Mouse (Mus musculus) Patski (cell line): Measurements from ENCODE around the gene Lama4. TPM values are rescaled to one million over a fixed set of nuclear protein-coding genes. Genes with fewer than 3 reads are reported as not detected.
A peak's percentile ranks its signal among the peaks of the same experiment; 100 is the strongest.

ENCODE experiments used
- ATAC-seq: fragments of 100-300 bp; one replicate; pipeline ENCODE4 v1.8.0; 2021
- CTCF ChIA-PET: fragments of 350-600 bp; sonication (Branson Sonifier 250); formaldehyde crosslinking; loops from one replicate; lab custom pipeline; 2022; ENCODE audit warnings: inconsistent platforms; lab: Charles Lee
- POLR2A ChIA-PET: fragments of 350-600 bp; sonication (Branson Sonifier 250); formaldehyde crosslinking; loops from one replicate; lab custom pipeline; 2022; ENCODE audit warnings: antibody characterized with exemption, inconsistent platforms; lab: Charles Lee
- DNase-seq: peaks from one replicate; pipeline ENCODE4 v3.0.0-alpha.2; 2011; ENCODE audit warnings: low read depth, low spot score
- H3K27me3 ChIP-seq: fragments of 371-371 bp; one replicate; pipeline ENCODE4 v1.5.1; 2021
- CTCF ChIP-seq: fragments of 100-300 bp; IDR thresholded peaks from one replicate; pipeline ENCODE4 v1.5.1; 2021
- in situ Hi-C: fragments of 300-500 bp; cut with MboI; formaldehyde crosslinking; loops from 3 replicates; pipeline ENCODE4 v1.11.1; 2018; ENCODE audit warnings: low pct_unique_long_range_greater_than_20kb, mixed read lengths
- polyA plus RNA-seq: library from polyadenylated mRNA; unstranded; gene quantifications from one replicate; pipeline ENCODE4 v1.2.3, GENCODE M21; 2021

Lama4 gene
- polyA plus RNA-seq, 1 experiment from 2014 or later: 0.03 TPM

DNA sequence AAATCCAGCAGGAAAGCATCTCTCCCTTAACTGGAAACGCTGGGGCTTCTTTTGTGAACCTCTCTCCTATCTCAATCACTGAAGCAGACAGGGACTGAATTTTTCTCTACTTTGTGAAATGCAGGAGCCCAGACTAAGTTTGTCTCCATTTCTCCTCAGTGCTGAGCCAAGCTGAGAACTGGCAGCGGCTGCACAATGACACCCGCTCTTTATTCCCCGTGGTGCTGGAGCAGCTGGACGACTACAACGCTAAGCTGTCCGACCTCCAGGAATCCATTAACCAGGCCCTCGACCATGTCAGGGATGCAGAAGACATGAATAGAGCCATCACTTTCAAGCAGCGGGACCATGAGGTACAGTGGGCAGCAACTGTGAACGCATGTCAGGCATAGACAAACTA, 82.5 kb downstream of the Lama4 start:
- H3K27me3 ChIP-seq: no peaks in the 10 kb centered on the region
- CTCF ChIA-PET: interaction anchor here (2.4 kb wide), 1 partner anchor 19 kb away, joined by 6 read pairs; no protein-coding TSS in a partner anchor
- no peak for TF ChIP-seq CTCF
- in situ Hi-C loops: no loop called here
- POLR2A ChIA-PET: no interaction called here
- ATAC-seq: no peak
- DNase-seq: no peak

DNA sequence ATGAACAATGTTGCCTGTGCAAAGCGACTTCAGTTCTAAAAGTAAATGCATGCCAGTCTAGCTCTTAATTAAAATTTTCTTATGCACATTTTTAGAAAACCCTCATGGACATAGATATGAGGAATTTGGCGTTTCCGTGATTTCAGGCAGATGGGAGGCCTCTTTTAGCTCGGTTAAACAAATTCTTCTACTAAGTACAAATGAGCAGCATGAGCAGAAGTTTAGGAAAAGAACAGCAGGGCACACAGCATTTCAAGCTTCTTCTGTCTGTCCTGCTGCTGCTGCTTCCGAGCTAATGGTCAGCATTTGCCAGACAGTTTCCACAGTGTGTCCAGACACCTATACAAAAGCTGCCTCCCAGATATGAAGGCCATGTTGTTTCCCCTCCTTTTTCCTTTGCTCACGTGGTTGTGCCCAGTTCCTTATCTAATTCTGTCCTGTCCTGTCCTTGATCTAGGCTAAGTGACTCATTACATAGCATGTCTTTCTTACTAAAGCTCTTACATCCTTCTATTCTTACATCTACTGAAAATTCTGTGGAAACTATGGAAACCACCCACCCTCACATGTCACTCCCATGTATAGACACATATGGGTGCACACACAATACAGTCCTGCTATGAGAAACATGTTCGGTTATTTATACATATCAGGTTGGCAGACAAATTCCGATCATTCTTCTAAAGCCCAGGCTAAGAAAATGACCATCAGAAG, 84.4 kb downstream of the Lama4 start:
- TF ChIP-seq CTCF: no peak
- in situ Hi-C loops: loop anchor here (25.0 kb wide), 1 partner anchor 487 kb away; no protein-coding TSS in a partner anchor
- ChIA-PET CTCF (interaction anchor here (1.4 to 1.5 kb wide), 2 partner anchors 9 to 17 kb away, joined by 4 to 5 read pairs; no protein-coding TSS in a partner anchor), POLR2A (no interaction called here)
- no peak for ATAC-seq
- no peaks in the 10 kb centered on the region for H3K27me3 ChIP-seq
- no peak for DNase-seq

GRCm38 (mm10) chr10:39056050-39056449, 90.7 kb downstream of the Lama4 start:
- ChIA-PET CTCF (interaction anchor here (0.7 to 1.3 kb wide), 3 partner anchors 9 to 11 kb away, joined by 3 read pairs; no protein-coding TSS in a partner anchor), POLR2A (no interaction called here)
- in situ Hi-C loops: loop anchor here (25.0 kb wide), 1 partner anchor 494 kb away; no protein-coding TSS in a partner anchor
- no peak for TF ChIP-seq CTCF
- ATAC-seq: peak; percentile 96
- DNase-seq: no peak
- no peaks in the 10 kb centered on the region for H3K27me3 ChIP-seq

DNA sequence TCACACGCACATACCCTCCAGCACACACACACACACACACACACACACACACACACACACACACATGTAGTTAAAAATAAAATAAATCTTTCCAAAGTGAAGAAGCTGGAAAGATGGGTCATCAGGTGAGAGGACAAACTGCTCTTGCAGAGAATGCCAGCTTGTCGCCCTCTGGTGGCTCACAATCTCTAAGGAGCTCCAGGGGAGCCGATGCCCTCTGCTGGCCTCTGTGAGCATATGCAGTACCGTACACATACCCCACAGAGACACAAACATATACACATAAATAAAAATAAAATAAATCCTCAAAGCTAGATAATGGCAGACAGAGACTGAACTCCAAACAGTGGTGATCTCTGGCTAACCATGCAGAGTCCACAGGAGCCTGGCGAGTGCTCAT, 99.4 kb downstream of the Lama4 start:
- ATAC-seq (no peak), DNase-seq (no peak)
- TF ChIP-seq CTCF: peak; percentile 90
- H3K27me3 ChIP-seq: no peaks in the 10 kb centered on the region
- ChIA-PET POLR2A (no interaction called here), CTCF (interaction anchor here (0.6 to 1.7 kb wide), 9 partner anchors 10 to 1992 kb away, joined by 3 to 5 read pairs (median 4); no protein-coding TSS in a partner anchor)
- in situ Hi-C loops: loop anchor here (25.0 kb wide), 1 partner anchor 502 kb away; no protein-coding TSS in a partner anchor

GRCm38 (mm10) chr10:39065449-39065848, 100.1 kb downstream of the Lama4 start:
- TF ChIP-seq CTCF: no peak
- in situ Hi-C loops: loop anchor here (25.0 kb wide), 1 partner anchor 503 kb away; no protein-coding TSS in a partner anchor
- ATAC-seq (no peak), DNase-seq (no peak)
- H3K27me3 ChIP-seq: no peaks in the 10 kb centered on the region
- CTCF ChIA-PET: interaction anchor here (1.0 to 2.8 kb wide), 8 partner anchors 10 to 1993 kb away, joined by 3 to 11 read pairs (median 4); no protein-coding TSS in a partner anchor
- POLR2A ChIA-PET: interaction anchor here (0.7 kb wide), 1 partner anchor 181 kb away, joined by 4 read pairs; no protein-coding TSS in a partner anchor

- in situ Hi-C loops: loop anchor here (25.0 kb wide), 1 partner anchor 504 kb away; no protein-coding TSS in a partner anchor
- TF ChIP-seq CTCF: no peak
- H3K27me3 ChIP-seq: no peaks in the 10 kb centered on the region
- ATAC-seq (no peak), DNase-seq (no peak)
- ChIA-PET CTCF (interaction anchor here (1.3 to 2.8 kb wide), 7 partner anchors 8 to 1994 kb away, joined by 4 to 11 read pairs (median 4); no protein-coding TSS in a partner anchor), POLR2A (interaction anchor here (0.7 kb wide), 1 partner anchor 182 kb away, joined by 4 read pairs; no protein-coding TSS in a partner anchor)
Measured at GRCm38 (mm10) chr10:39066061-39066460, 100.7 kb downstream of the Lama4 start.

DNA sequence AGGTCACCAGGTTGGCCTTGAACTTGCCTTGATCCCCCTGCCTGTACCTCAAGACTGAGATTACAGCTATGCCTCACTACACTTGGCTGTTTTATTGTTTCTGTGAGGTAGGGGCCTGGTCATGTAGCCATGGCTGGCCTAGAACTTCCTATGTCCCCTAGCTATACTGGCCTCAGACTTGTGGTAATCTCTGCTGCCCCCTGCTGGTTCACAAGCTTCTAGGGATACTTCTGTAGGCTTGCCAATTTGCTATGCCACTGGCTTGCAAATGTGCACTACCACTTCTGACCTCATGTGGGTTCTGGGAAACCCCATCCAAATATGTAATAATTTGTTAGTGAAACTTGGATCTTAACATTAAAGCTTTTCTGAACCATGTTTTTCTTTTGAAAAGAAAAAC, 101.6 kb downstream of the Lama4 start:
- CTCF ChIA-PET: interaction anchor here (0.9 to 2.8 kb wide), 11 partner anchors 9 to 190 kb away, joined by 3 to 11 read pairs (median 4); no protein-coding TSS in a partner anchor
- POLR2A ChIA-PET: no interaction called here
- TF ChIP-seq CTCF: peak; percentile 89
- no peaks in the 10 kb centered on the region for H3K27me3 ChIP-seq
- DNase-seq: peak; percentile 25
- in situ Hi-C loops: loop anchor here (25.0 kb wide), 1 partner anchor 505 kb away; no protein-coding TSS in a partner anchor
- peak; percentile 94 for ATAC-seq

DNA sequence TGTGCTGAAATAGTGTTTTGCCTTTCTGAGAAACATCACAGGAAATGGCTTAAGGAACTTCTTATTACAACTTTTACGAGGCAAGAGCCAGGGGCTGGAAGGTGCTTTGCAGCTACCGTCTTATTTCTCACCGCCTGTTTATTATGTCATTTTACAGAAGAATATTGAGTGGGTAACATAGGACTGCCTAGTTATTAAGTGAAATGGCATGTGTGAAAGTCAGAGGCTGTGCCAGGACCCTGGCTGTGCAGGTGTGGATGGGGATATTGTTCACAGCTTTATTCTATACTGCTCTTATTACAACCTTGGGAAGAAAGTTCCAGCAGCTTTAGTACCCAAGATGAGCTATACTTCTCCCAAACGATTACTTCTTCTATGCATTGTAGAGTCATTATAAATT, 106.7 kb downstream of the Lama4 start:
- POLR2A ChIA-PET: no interaction called here
- CTCF ChIA-PET: interaction anchor here (1.7 kb wide), 1 partner anchor 10 kb away, joined by 7 read pairs; no protein-coding TSS in a partner anchor
- in situ Hi-C loops: loop anchor here (25.0 kb wide), 1 partner anchor 510 kb away; no protein-coding TSS in a partner anchor
- TF ChIP-seq CTCF: no peak
- ATAC-seq (no peak), DNase-seq (no peak)
- H3K27me3 ChIP-seq: no peaks in the 10 kb centered on the region

DNA sequence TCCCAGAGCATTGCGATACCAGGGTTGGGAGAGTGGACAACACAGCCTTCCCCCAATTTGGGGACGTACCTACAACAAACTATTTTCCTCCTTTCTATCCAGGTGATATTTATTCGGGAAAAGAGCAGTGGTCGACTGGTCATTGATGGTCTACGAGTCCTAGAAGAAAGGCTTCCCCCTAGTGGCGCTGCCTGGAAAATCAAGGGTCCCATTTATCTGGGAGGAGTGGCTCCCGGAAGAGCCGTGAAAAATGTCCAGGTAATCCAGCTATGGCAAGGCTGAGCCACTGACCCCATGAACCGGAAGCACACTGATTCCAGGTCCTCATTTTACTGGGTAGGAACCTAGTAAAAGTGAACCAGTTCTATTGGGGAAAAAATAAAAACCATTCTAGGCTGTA, 131.7 kb downstream of the Lama4 start:
- CTCF ChIA-PET: interaction anchor here (1.2 to 2.1 kb wide), 4 partner anchors 10 to 57 kb away, joined by 3 to 6 read pairs (median 4); no protein-coding TSS in a partner anchor
- H3K27me3 ChIP-seq: no peaks in the 10 kb centered on the region
- POLR2A ChIA-PET: no interaction called here
- no peak for ATAC-seq
- DNase-seq: no peak
- TF ChIP-seq CTCF: peak; percentile 73
- in situ Hi-C loops: no loop called here

- ATAC-seq: peak; percentile 89
- no peaks in the 10 kb centered on the region for H3K27me3 ChIP-seq
- CTCF ChIA-PET: interaction anchor here (0.9 to 2.1 kb wide), 2 partner anchors 10 to 32 kb away, joined by 3 to 6 read pairs; no protein-coding TSS in a partner anchor
- in situ Hi-C loops: no loop called here
- TF ChIP-seq CTCF: no peak
- POLR2A ChIA-PET: interaction anchor here (0.7 kb wide), 2 partner anchors 1348 to 1863 kb away, joined by 3 to 4 read pairs; no protein-coding TSS in a partner anchor
- DNase-seq: peak; percentile 55
Measured at GRCm38 (mm10) chr10:39098746-39099145, 133.4 kb downstream of the Lama4 start.
